Mouse (Mus musculus): Measurements from ENCODE around the gene Cd209b.

Gene Cd209b

GRCm38 (mm10) chr8:3926744-3927143, at the start of gene Cd209b:
Cd209b (minus strand) TSS chr8:3926844.
- DNase-seq (ENCODE audit: low spot score), result no peak

GRCm38 (mm10) chr8:3956037-3956436, 29.4 kb upstream of the Cd209b start:
- peak; percentile 4 for DNase-seq (ENCODE audit: low spot score)

GRCm38 (mm10) chr8:3954646-3955045, 28.0 kb upstream of the Cd209b start, which contains the start of gene Cd209c:
Cd209c (minus strand) TSS chr8:3954746.
- no peak for DNase-seq (ENCODE audit: low spot score)

- DNase-seq (ENCODE audit: low spot score), result no peak
Observed at GRCm38 (mm10) chr8:3940023-3940422, 13.4 kb upstream of the Cd209b start.

- no peak for DNase-seq (ENCODE audit: low spot score)
Observed at GRCm38 (mm10) chr8:3878455-3878854, 48.2 kb downstream of the Cd209b start, which contains the start of gene Cd209d. Cd209d (minus strand) TSS chr8:3878555.

GRCm38 (mm10) chr8:3876121-3876520, 50.5 kb downstream of the Cd209b start:
- DNase-seq (ENCODE audit: low spot score), result no peak
